11 mouse cellular contexts compared by ENCODE assay signal in the genomic region with DNA sequence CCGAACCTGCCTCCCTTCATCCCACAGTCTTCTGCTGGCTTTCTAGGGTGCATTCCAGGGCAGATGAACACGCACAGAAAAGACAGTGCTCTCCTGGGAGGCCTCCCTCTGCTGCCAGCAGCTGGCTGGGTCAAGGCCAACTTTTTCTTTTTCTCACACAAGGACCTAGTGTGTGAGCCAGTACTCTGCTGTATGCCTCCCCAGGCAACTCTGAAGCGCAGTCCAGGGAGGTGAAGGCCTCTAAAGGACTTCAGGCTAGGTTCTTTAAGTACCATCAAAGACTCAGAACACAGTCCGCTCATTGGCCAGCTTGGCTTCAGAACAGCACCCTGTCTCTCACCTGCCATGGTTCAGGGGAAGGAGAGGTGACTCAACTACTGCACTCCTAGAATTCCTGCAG. TPM values are rescaled to one million over a fixed set of nuclear protein-coding genes. Genes with fewer than 3 reads are reported as not detected.
A peak's percentile ranks its signal among the peaks of the same experiment; 100 is the strongest.
DNase-seq lines count a peak whose midpoint lies in the region; ATAC-seq and TF ChIP-seq lines count a peak whose summit lies in the region.
"Had no signal": no experiment of that assay in that cellular context is flagged by ENCODE, and none has a peak within 500 bp of the region (broad histone marks: within the 10 kb centered on the region; RNA-seq: fewer than 3 reads in every experiment).

No protein-coding gene starts in this region.

- TF ChIP-seq POLR2A in heart, adult 2 months (IDR thresholded peaks at IDR 0.05; ENCODE audit: insufficient read depth, low read depth, low read length), result no peak

- peak; percentile 10 for DNase-seq in forebrain, embryonic 14.5 days (ENCODE audit: low spot score)
- peak; percentile 63 for DNase-seq in midbrain, postnatal 0 days (ENCODE audit: low spot score)
- DNase-seq in midbrain, embryonic 10.5 days (ENCODE audit: low spot score), result no peak
- peak; percentile 53 to 58 for DNase-seq in heart, adult 2 months
- DNase-seq in ovary, postnatal 14 days (ENCODE audit: low spot score), result peak; percentile 49
- DNase-seq in liver, embryonic 11.5 days (ENCODE audit: low spot score), result no peak
- DNase-seq in forebrain, embryonic 11.5 days (ENCODE audit: low spot score), result no peak
- DNase-seq: cerebellum, postnatal 25 days had no signal

- H3K4me1 ChIP-seq in forebrain, embryonic 14.5 days (ENCODE audit: control insufficient read depth, insufficient read depth, low read length), result no peaks in the 10 kb centered on the region
- H3K4me1 ChIP-seq in forebrain, embryonic 13.5 days, result peaks cover 5% of the 10 kb centered on the region; the same call in 1 of the 2 replicates
- H3K4me1 ChIP-seq in midbrain, postnatal 0 days (ENCODE audit: insufficient read depth, low read length), result no peaks in the 10 kb centered on the region
- peaks cover 7% of the 10 kb centered on the region for H3K4me1 ChIP-seq in midbrain, embryonic 10.5 days
- 0 out of 2 replicates have a peak, but pooled peaks cover 2% of the 10 kb centered on the region for H3K4me1 ChIP-seq in heart, adult 2 months (ENCODE audit: control insufficient read depth, insufficient read depth, low read length)
- no peaks in the 10 kb centered on the region for H3K4me1 ChIP-seq in liver, embryonic 11.5 days (replicated peaks; ENCODE audit: control insufficient read depth, insufficient read depth, low read length)
- no peaks in the 10 kb centered on the region for H3K4me1 ChIP-seq in forebrain, embryonic 11.5 days (replicated peaks; ENCODE audit: control insufficient read depth, insufficient read depth, low read length)

- intact Hi-C loops in heart, adult 2 months (cut with DNase I), result no loop called here

- H3K4me3 ChIP-seq in forebrain, embryonic 14.5 days (ENCODE audit: low read depth, low read length), result no peak overlapping the region
- H3K4me3 ChIP-seq in forebrain, embryonic 13.5 days, result no peak overlapping the region
- H3K4me3 ChIP-seq in midbrain, postnatal 0 days (ENCODE audit: low read depth, low read length), result no peak overlapping the region
- no peak overlapping the region for H3K4me3 ChIP-seq in midbrain, embryonic 10.5 days
- H3K4me3 ChIP-seq in heart, adult 2 months, result no peak overlapping the region
- no peak overlapping the region for H3K4me3 ChIP-seq in liver, embryonic 11.5 days (ENCODE audit: low read depth, low read length)
- H3K4me3 ChIP-seq in forebrain, embryonic 11.5 days (ENCODE audit: low read depth, low read length), result no peak overlapping the region

- no peak overlapping the region for H3K9ac ChIP-seq in forebrain, embryonic 14.5 days (ENCODE audit: low read length)
- no peak overlapping the region for H3K9ac ChIP-seq in forebrain, embryonic 13.5 days
- no peak overlapping the region for H3K9ac ChIP-seq in midbrain, postnatal 0 days (replicated peaks; ENCODE audit: low read length, poor library complexity, severe bottlenecking)
- H3K9ac ChIP-seq in heart, adult 2 months (ENCODE audit: low read depth, low read length), result no peak overlapping the region
- no peak overlapping the region for H3K9ac ChIP-seq in liver, embryonic 11.5 days (ENCODE audit: low read depth, low read length)
- H3K9ac ChIP-seq in forebrain, embryonic 11.5 days (ENCODE audit: low read length), result no peak overlapping the region

- no peak overlapping the region for H3K27ac ChIP-seq in forebrain, embryonic 14.5 days (ENCODE audit: low read depth, low read length)
- H3K27ac ChIP-seq in forebrain, embryonic 13.5 days, result no peak overlapping the region
- no peak overlapping the region for H3K27ac ChIP-seq in midbrain, postnatal 0 days (ENCODE audit: low read depth, low read length)
- no peak overlapping the region for H3K27ac ChIP-seq in midbrain, embryonic 10.5 days (replicated peaks)
- no peak overlapping the region for H3K27ac ChIP-seq in heart, adult 2 months
- H3K27ac ChIP-seq in liver, embryonic 11.5 days (ENCODE audit: low read depth, low read length), result no peak overlapping the region
- H3K27ac ChIP-seq in forebrain, embryonic 11.5 days (ENCODE audit: low read depth, low read length), result no peak overlapping the region

- H3K27me3 ChIP-seq in forebrain, embryonic 14.5 days (replicated peaks; ENCODE audit: control insufficient read depth, insufficient read depth, low read length), result no peaks in the 10 kb centered on the region
- H3K27me3 ChIP-seq in forebrain, embryonic 13.5 days, result no peaks in the 10 kb centered on the region
- H3K27me3 ChIP-seq in midbrain, postnatal 0 days (ENCODE audit: insufficient read depth, low read length), result no peaks in the 10 kb centered on the region
- H3K27me3 ChIP-seq in midbrain, embryonic 10.5 days (ENCODE audit: low read depth, poor library complexity, severe bottlenecking), result no peaks in the 10 kb centered on the region
- H3K27me3 ChIP-seq in heart, adult 2 months (ENCODE audit: control insufficient read depth, insufficient read depth, low read length), result no peaks in the 10 kb centered on the region
- H3K27me3 ChIP-seq in liver, embryonic 11.5 days (replicated peaks; ENCODE audit: control insufficient read depth, insufficient read depth, low read length), result no peaks in the 10 kb centered on the region
- H3K27me3 ChIP-seq in forebrain, embryonic 11.5 days (ENCODE audit: control insufficient read depth, insufficient read depth, low read length), result no peaks in the 10 kb centered on the region

- TF ChIP-seq CTCF in midbrain, postnatal 0 days (IDR thresholded peaks at IDR 0.05), result no peak
- no peak for TF ChIP-seq CTCF in heart, adult 2 months (IDR thresholded peaks at IDR 0.05)

- no peaks in the 10 kb centered on the region for H3K9me3 ChIP-seq in forebrain, embryonic 14.5 days (replicated peaks; ENCODE audit: control insufficient read depth, low read length)
- H3K9me3 ChIP-seq in forebrain, embryonic 13.5 days (replicated peaks), result no peaks in the 10 kb centered on the region
- H3K9me3 ChIP-seq in midbrain, postnatal 0 days (ENCODE audit: low read length), result no peaks in the 10 kb centered on the region
- no peaks in the 10 kb centered on the region for H3K9me3 ChIP-seq in midbrain, embryonic 10.5 days (replicated peaks)
- H3K9me3 ChIP-seq in liver, embryonic 11.5 days (ENCODE audit: control insufficient read depth, low read length), result no peaks in the 10 kb centered on the region
- H3K9me3 ChIP-seq in forebrain, embryonic 11.5 days (ENCODE audit: control insufficient read depth, low read length), result no peaks in the 10 kb centered on the region

- H3K4me2 ChIP-seq in forebrain, embryonic 14.5 days (ENCODE audit: low read length), result no peak overlapping the region
- H3K4me2 ChIP-seq in forebrain, embryonic 13.5 days, result no peak overlapping the region
- no peak overlapping the region for H3K4me2 ChIP-seq in midbrain, postnatal 0 days (ENCODE audit: low read depth, low read length, poor library complexity, severe bottlenecking)
- H3K4me2 ChIP-seq in liver, embryonic 11.5 days, result no peak overlapping the region
- no peak overlapping the region for H3K4me2 ChIP-seq in forebrain, embryonic 11.5 days (ENCODE audit: low read depth, low read length, severe bottlenecking)

- ATAC-seq in forebrain, embryonic 14.5 days, result no peak
- no peak for ATAC-seq in forebrain, embryonic 13.5 days
- ATAC-seq in midbrain, postnatal 0 days (ENCODE audit: low FRiP score), result no peak
- ATAC-seq in liver, embryonic 11.5 days (replicated peaks; ENCODE audit: low FRiP score), result no peak
- ATAC-seq in forebrain, embryonic 11.5 days (replicated peaks; ENCODE audit: low FRiP score), result no peak

- no peak for TF ChIP-seq EP300 in heart, adult 2 months (IDR thresholded peaks at IDR 0.05; ENCODE audit: insufficient read depth, low read depth, low read length)

- 68% methylated on average over 4 of the region's 4 CpGs for WGBS in forebrain, embryonic 14.5 days
- 72% methylated on average over 4 of the region's 4 CpGs for WGBS in forebrain, embryonic 13.5 days
- WGBS in midbrain, postnatal 0 days, result 74% methylated on average over 4 of the region's 4 CpGs
- WGBS in midbrain, embryonic 10.5 days, result 88% methylated on average over 4 of the region's 4 CpGs
- 62% methylated on average over 4 of the region's 4 CpGs for WGBS in heart, adult 2 months
- 90% methylated on average over 4 of the region's 4 CpGs for WGBS in liver, embryonic 11.5 days
- 88% methylated on average over 4 of the region's 4 CpGs for WGBS in forebrain, embryonic 11.5 days

- peaks cover 64% of the 10 kb centered on the region for H3K36me3 ChIP-seq in forebrain, embryonic 14.5 days (ENCODE audit: control insufficient read depth, insufficient read depth, low read length)
- peaks cover 68% of the 10 kb centered on the region for H3K36me3 ChIP-seq in forebrain, embryonic 13.5 days (ENCODE audit: poor library complexity, severe bottlenecking)
- H3K36me3 ChIP-seq in midbrain, postnatal 0 days (ENCODE audit: insufficient read depth, low read length), result peaks cover 47% of the 10 kb centered on the region
- H3K36me3 ChIP-seq in midbrain, embryonic 10.5 days, result peaks cover 68% of the 10 kb centered on the region
- H3K36me3 ChIP-seq in heart, adult 2 months (ENCODE audit: control insufficient read depth, insufficient read depth, low read length), result no peaks in the 10 kb centered on the region
- H3K36me3 ChIP-seq in liver, embryonic 11.5 days (ENCODE audit: control insufficient read depth, insufficient read depth, low read length), result peaks cover 12% of the 10 kb centered on the region
- H3K36me3 ChIP-seq in forebrain, embryonic 11.5 days (ENCODE audit: control insufficient read depth, insufficient read depth, low read length), result no peaks in the 10 kb centered on the region

- H3K79me2 ChIP-seq in heart, adult 2 months (replicated peaks; ENCODE audit: control insufficient read depth, insufficient read depth, low read length), result no peaks in the 10 kb centered on the region

RNA-seq across cellular contexts. Expression of a gene that starts 15.1 kb away (rescaled TPM):
- polyA plus RNA-seq in forebrain, embryonic 14.5 days (2014; fragmentation: Nextera tagmentation; extraction: Ambion mirVana), result 153 and 181 TPM in 2 replicates
- 142 and 144 TPM in 2 replicates for polyA plus RNA-seq in forebrain, embryonic 13.5 days (2015; fragmentation: Nextera tagmentation; extraction: Ambion mirVana)
- 148 and 155 TPM in 2 replicates for total RNA-seq in midbrain, postnatal 0 days (2014; rRNA removed)
- polyA plus RNA-seq in midbrain, postnatal 0 days (2015; fragmentation: Nextera tagmentation; extraction: Ambion mirVana), result 121 and 122 TPM in 2 replicates
- polyA plus RNA-seq in midbrain, embryonic 10.5 days (2016; fragmentation: Nextera tagmentation; extraction: Ambion mirVana), result 123 and 137 TPM in 2 replicates
- total RNA-seq in heart, adult 2 months (2021), result 10 to 100 TPM; 77.0 to 84.9 TPM
- polyA plus RNA-seq in heart, adult 2 months (2012; rRNA removed), result 95.6 and 114 TPM in 2 replicates
- 103 and 109 TPM in 2 replicates for polyA plus RNA-seq in liver, embryonic 11.5 days (2014; fragmentation: Nextera tagmentation; extraction: Ambion mirVana)
- polyA plus RNA-seq in forebrain, embryonic 11.5 days (2014; fragmentation: Nextera tagmentation; extraction: Ambion mirVana), result 141 and 154 TPM in 2 replicates

RNA-seq across cellular contexts. Expression of a gene that starts 22.0 kb away (rescaled TPM):
- polyA plus RNA-seq in forebrain, embryonic 14.5 days (2014; fragmentation: Nextera tagmentation; extraction: Ambion mirVana), result 39.9 TPM in 2 replicates
- 35.1 and 38.6 TPM in 2 replicates for polyA plus RNA-seq in forebrain, embryonic 13.5 days (2015; fragmentation: Nextera tagmentation; extraction: Ambion mirVana)
- 41.1 and 44.5 TPM in 2 replicates for total RNA-seq in midbrain, postnatal 0 days (2014; rRNA removed)
- polyA plus RNA-seq in midbrain, postnatal 0 days (2015; fragmentation: Nextera tagmentation; extraction: Ambion mirVana), result 33.0 and 35.7 TPM in 2 replicates
- polyA plus RNA-seq in midbrain, embryonic 10.5 days (2016; fragmentation: Nextera tagmentation; extraction: Ambion mirVana), result 34.0 and 34.4 TPM in 2 replicates
- total RNA-seq in heart, adult 2 months (2021), result 1 to 10 TPM; 6.0 to 6.4 TPM
- 14.4 and 16.9 TPM in 2 replicates for polyA plus RNA-seq in heart, adult 2 months (2012; rRNA removed)
- polyA plus RNA-seq in liver, embryonic 11.5 days (2014; fragmentation: Nextera tagmentation; extraction: Ambion mirVana), result 34.5 and 35.5 TPM in 2 replicates
- polyA plus RNA-seq in forebrain, embryonic 11.5 days (2014; fragmentation: Nextera tagmentation; extraction: Ambion mirVana), result 31.8 and 33.2 TPM in 2 replicates

RNA-seq across cellular contexts. Expression of a gene that starts 28.4 kb away (rescaled TPM):
- not detected in 2 replicates for polyA plus RNA-seq in forebrain, embryonic 14.5 days (2014; fragmentation: Nextera tagmentation; extraction: Ambion mirVana)
- not detected in 2 replicates for polyA plus RNA-seq in forebrain, embryonic 13.5 days (2015; fragmentation: Nextera tagmentation; extraction: Ambion mirVana)
- not detected in 2 replicates for total RNA-seq in midbrain, postnatal 0 days (2014; rRNA removed)
- polyA plus RNA-seq in midbrain, postnatal 0 days (2015; fragmentation: Nextera tagmentation; extraction: Ambion mirVana), result not detected in 2 replicates
- polyA plus RNA-seq in midbrain, embryonic 10.5 days (2016; fragmentation: Nextera tagmentation; extraction: Ambion mirVana), result not detected in 2 replicates
- not detected for total RNA-seq in heart, adult 2 months (2021)
- polyA plus RNA-seq in heart, adult 2 months (2012; rRNA removed), result not detected in 2 replicates
- not detected in 2 replicates for polyA plus RNA-seq in liver, embryonic 11.5 days (2014; fragmentation: Nextera tagmentation; extraction: Ambion mirVana)
- not detected in 2 replicates for polyA plus RNA-seq in forebrain, embryonic 11.5 days (2014; fragmentation: Nextera tagmentation; extraction: Ambion mirVana)
- total RNA-seq: layer of hippocampus, postnatal 25 days had no signal
- polyA plus RNA-seq: frontal cortex, adult 2 months had no signal

RNA-seq across cellular contexts. Expression of a gene that starts 43.7 kb away (rescaled TPM):
- polyA plus RNA-seq in forebrain, embryonic 14.5 days (2014; fragmentation: Nextera tagmentation; extraction: Ambion mirVana), result 2.2 and 4.3 TPM in 2 replicates
- 1.6 and 2.0 TPM in 2 replicates for polyA plus RNA-seq in forebrain, embryonic 13.5 days (2015; fragmentation: Nextera tagmentation; extraction: Ambion mirVana)
- total RNA-seq in midbrain, postnatal 0 days (2014; rRNA removed), result 1.5 TPM in 2 replicates
- polyA plus RNA-seq in midbrain, postnatal 0 days (2015; fragmentation: Nextera tagmentation; extraction: Ambion mirVana), result 2.5 and 2.9 TPM in 2 replicates
- 1.3 and 1.9 TPM in 2 replicates for polyA plus RNA-seq in midbrain, embryonic 10.5 days (2016; fragmentation: Nextera tagmentation; extraction: Ambion mirVana)
- 1 to 10 TPM; 3.0 to 4.8 TPM for total RNA-seq in heart, adult 2 months (2021)
- 2.0 and 2.4 TPM in 2 replicates for polyA plus RNA-seq in heart, adult 2 months (2012; rRNA removed)
- 2.6 TPM in 2 replicates for polyA plus RNA-seq in liver, embryonic 11.5 days (2014; fragmentation: Nextera tagmentation; extraction: Ambion mirVana)
- polyA plus RNA-seq in forebrain, embryonic 11.5 days (2014; fragmentation: Nextera tagmentation; extraction: Ambion mirVana), result 0.96 and 1.1 TPM in 2 replicates

Comparison
In these comparisons a context has a peak if more than half of its experiments do, and no peak if none do; other contexts are left out.
1. DNase-seq: peak in forebrain, embryonic 14.5 days (single experiment), midbrain, postnatal 0 days (single experiment), heart, adult 2 months (2 of 2) and ovary, postnatal 14 days (single experiment); none in midbrain, embryonic 10.5 days (single experiment), liver, embryonic 11.5 days (single experiment) and forebrain, embryonic 11.5 days (single experiment).